Mouse (Mus musculus): ENCODE measurements around the gene Fam122a.

The Fam122a gene

GRCm38 (mm10) chr19:24490275-24490674 lies 13.1 kb upstream of the Fam122a start:
- no peak for DNase-seq (ENCODE audit: low spot score)

- no peak for DNase-seq (ENCODE audit: low spot score)
Observed at GRCm38 (mm10) chr19:24486433-24487296, 9.5 kb upstream of the Fam122a start.

- DNase-seq (ENCODE audit: low spot score), result no peak
Observed at GRCm38 (mm10) chr19:24484612-24485194, 7.5 kb upstream of the Fam122a start.

GRCm38 (mm10) chr19:24480916-24481315 lies 3.8 kb upstream of the Fam122a start:
- DNase-seq (ENCODE audit: low spot score), result no peak

GRCm38 (mm10) chr19:24476461-24476860 lies 695 bp downstream of the Fam122a start:
- DNase-seq (ENCODE audit: low spot score), result peak; percentile 56

GRCm38 (mm10) chr19:24475281-24475680 lies 1.9 kb downstream of the Fam122a start:
- DNase-seq (ENCODE audit: low spot score), result no peak

GRCm38 (mm10) chr19:24472512-24472911 lies 4.6 kb downstream of the Fam122a start:
- no peak for DNase-seq (ENCODE audit: low spot score)

GRCm38 (mm10) chr19:24471538-24471937 lies 5.6 kb downstream of the Fam122a start:
- no peak for DNase-seq (ENCODE audit: low spot score)

GRCm38 (mm10) chr19:24469216-24469615 lies 7.9 kb downstream of the Fam122a start:
- no peak for DNase-seq (ENCODE audit: low spot score)

GRCm38 (mm10) chr19:24468616-24469015 lies 8.5 kb downstream of the Fam122a start:
- DNase-seq (ENCODE audit: low spot score), result no peak

- DNase-seq (ENCODE audit: low spot score), result no peak
Observed at GRCm38 (mm10) chr19:24463011-24463410, 14.1 kb downstream of the Fam122a start.

- DNase-seq (ENCODE audit: low spot score), result no peak
Observed at GRCm38 (mm10) chr19:24456591-24457231, 20.4 kb downstream of the Fam122a start.

- DNase-seq (ENCODE audit: low spot score), result no peak
Observed at GRCm38 (mm10) chr19:24455249-24455960, 21.8 kb downstream of the Fam122a start.

- no peak for DNase-seq (ENCODE audit: low spot score)
Observed at GRCm38 (mm10) chr19:24454451-24454850, 22.7 kb downstream of the Fam122a start.

- DNase-seq (ENCODE audit: low spot score), result no peak
Observed at GRCm38 (mm10) chr19:24453379-24453778, 23.8 kb downstream of the Fam122a start.

- DNase-seq (ENCODE audit: low spot score), result peak; percentile 52
Observed at GRCm38 (mm10) chr19:24452441-24452898, 24.7 kb downstream of the Fam122a start.

- no peak for DNase-seq (ENCODE audit: low spot score)
Observed at GRCm38 (mm10) chr19:24451626-24452025, 25.5 kb downstream of the Fam122a start.

- DNase-seq (ENCODE audit: low spot score), result no peak
Observed at GRCm38 (mm10) chr19:24450740-24451139, 26.4 kb downstream of the Fam122a start.

GRCm38 (mm10) chr19:24444322-24444721 lies 32.8 kb downstream of the Fam122a start:
- no peak for DNase-seq (ENCODE audit: low spot score)

GRCm38 (mm10) chr19:24439715-24440114 lies 37.4 kb downstream of the Fam122a start:
- DNase-seq (ENCODE audit: low spot score), result peak; percentile 59

GRCm38 (mm10) chr19:24434291-24434690 lies 42.9 kb downstream of the Fam122a start:
- DNase-seq (ENCODE audit: low spot score), result no peak

- DNase-seq (ENCODE audit: low spot score), result no peak
Observed at GRCm38 (mm10) chr19:24432447-24432846, 44.7 kb downstream of the Fam122a start.
